ENCODE assay signal across 8 mouse cellular contexts in the genomic region with DNA sequence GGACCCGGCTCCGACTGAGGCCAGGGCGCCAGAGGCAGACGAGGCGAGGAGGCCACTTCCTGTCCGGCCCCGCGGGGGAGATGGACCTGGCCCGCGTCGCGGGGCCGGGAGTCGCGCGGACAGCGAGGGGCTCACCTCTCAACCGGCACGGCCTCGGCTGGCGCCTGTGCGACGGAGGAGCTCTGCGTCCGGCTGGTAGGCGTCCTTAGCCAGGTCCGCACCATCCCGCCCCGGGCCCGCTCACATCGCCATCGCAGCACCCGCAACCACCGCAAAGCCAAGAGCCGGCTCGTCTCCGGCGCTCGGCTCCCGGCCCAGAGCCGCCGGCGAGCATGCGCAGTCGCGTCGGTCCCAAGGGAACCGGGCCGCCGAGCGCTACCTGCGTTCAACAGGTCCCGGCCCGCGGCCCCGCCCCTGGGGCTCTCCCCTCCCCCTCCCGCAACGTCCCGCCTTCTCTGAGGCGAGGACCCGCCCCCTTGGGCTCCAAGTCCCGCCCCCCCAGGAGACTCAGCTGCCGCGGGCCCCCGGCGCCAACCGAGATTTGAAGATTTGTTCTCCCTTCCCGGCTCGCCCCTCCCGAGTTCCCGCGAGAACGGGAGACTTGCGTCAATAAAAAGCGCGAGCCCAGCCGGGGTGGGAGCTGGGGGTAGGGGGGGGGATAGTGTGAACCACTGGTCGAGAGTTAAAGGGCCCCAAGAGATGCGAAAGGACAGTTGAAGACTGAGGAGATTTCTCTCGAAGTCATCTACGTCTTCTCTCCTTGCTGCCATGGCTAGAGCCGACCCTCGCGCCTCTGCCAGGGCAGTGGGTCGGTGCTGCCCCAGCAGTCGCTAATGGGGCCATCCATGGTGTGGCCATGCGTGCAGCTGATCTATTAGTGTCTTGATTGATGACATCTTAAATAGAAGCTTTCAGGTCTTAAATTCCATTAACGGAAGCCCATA. TPM values are rescaled to one million over a fixed set of nuclear protein-coding genes. Genes with fewer than 3 reads are reported as not detected.
A peak's percentile ranks its signal among the peaks of the same experiment; 100 is the strongest.
DNase-seq lines count a peak whose midpoint lies in the region; ATAC-seq and TF ChIP-seq lines count a peak whose summit lies in the region.

Gene Fam135a, minus strand, starts transcription at position 416 of the 944 bp plus-strand sequence.

- no peaks in the 10 kb centered on the region for H3K9me3 ChIP-seq in hindbrain, embryonic 12.5 days (replicated peaks)
- H3K9me3 ChIP-seq in lung, postnatal 0 days (ENCODE audit: low read length) = no peaks in the 10 kb centered on the region

- peak within 1 kb of the TSS; percentile 90 for H3K4me3 ChIP-seq in hindbrain, embryonic 12.5 days
- H3K4me3 ChIP-seq in lung, postnatal 0 days (ENCODE audit: low read depth, low read length) = peak within 1 kb of the TSS; percentile 91

- TF ChIP-seq CTCF in lung, postnatal 0 days (IDR thresholded peaks at IDR 0.05) = no peak

- peak; percentile 93 for ATAC-seq in hindbrain, embryonic 12.5 days (ENCODE audit: low FRiP score)
- ATAC-seq in lung, postnatal 0 days = peak; percentile 95

- peak within 1 kb of the TSS; percentile 56 for H3K4me2 ChIP-seq in hindbrain, embryonic 12.5 days (replicated peaks)
- peak within 1 kb of the TSS; percentile 88 for H3K4me2 ChIP-seq in lung, postnatal 0 days (replicated peaks; ENCODE audit: low read depth, low read length)

- DNase-seq in NIH3T3 (ENCODE audit: low read depth) = peak; percentile 99
- DNase-seq in cerebellum, adult 9-11 months = peak; percentile 91
- DNase-seq in frontal cortex, postnatal 14 days (ENCODE audit: low spot score in 2 of 2) = peak; percentile 89 to 90
- peak; percentile 93 to 95 for DNase-seq in layer of hippocampus, postnatal 10 days (ENCODE audit: low spot score in 2 of 2)
- peak; percentile 98 for DNase-seq in lung, postnatal 0 days (ENCODE audit: low spot score)
- DNase-seq in ovary, postnatal 14 days (ENCODE audit: low spot score) = peak; percentile 92
- peak; percentile 48 to 65 for DNase-seq in thymus, postnatal 10 days (ENCODE audit: low spot score in 2 of 2)

- H3K9ac ChIP-seq in hindbrain, embryonic 12.5 days = peak within 1 kb of the TSS; percentile 93
- peak within 1 kb of the TSS; percentile 77 for H3K9ac ChIP-seq in lung, postnatal 0 days (replicated peaks; ENCODE audit: low read depth)

- no peaks in the 10 kb centered on the region for H3K36me3 ChIP-seq in hindbrain, embryonic 12.5 days
- H3K36me3 ChIP-seq in lung, postnatal 0 days (ENCODE audit: insufficient read depth, low read length) = no peaks in the 10 kb centered on the region

- TF ChIP-seq EP300 in lung, postnatal 0 days (IDR thresholded peaks at IDR 0.05) = no peak; the same call in 1 of the 2 replicates

- WGBS in hindbrain, embryonic 12.5 days = under 1% methylated on average over 81 of the region's 88 CpGs
- WGBS in lung, postnatal 0 days = under 1% methylated on average over 31 of the region's 88 CpGs

- H3K4me1 ChIP-seq in hindbrain, embryonic 12.5 days = peaks cover 4% of the 10 kb centered on the region
- no peaks in the 10 kb centered on the region for H3K4me1 ChIP-seq in lung, postnatal 0 days (ENCODE audit: insufficient read depth, low read depth, low read length)

- H3K27ac ChIP-seq in hindbrain, embryonic 12.5 days = peak within 1 kb of the TSS; percentile 86
- peak within 1 kb of the TSS; percentile 87 for H3K27ac ChIP-seq in lung, postnatal 0 days (ENCODE audit: low read length)

- no peaks in the 10 kb centered on the region for H3K27me3 ChIP-seq in hindbrain, embryonic 12.5 days
- H3K27me3 ChIP-seq in lung, postnatal 0 days (replicated peaks; ENCODE audit: insufficient read depth, low read length) = no peaks in the 10 kb centered on the region

RNA-seq across cellular contexts. Expression of gene Fam135a, which starts in this region (rescaled TPM):
- 46.1 and 47.6 TPM in 2 replicates for polyA plus RNA-seq in hindbrain, embryonic 12.5 days (2016; fragmentation: Nextera tagmentation; extraction: Ambion mirVana)
- 10 to 100 TPM; 30.9 to 35.6 TPM for total RNA-seq in layer of hippocampus, postnatal 10 days (2021)
- polyA plus RNA-seq in lung, postnatal 0 days (2015; fragmentation: Nextera tagmentation; extraction: Ambion mirVana) = 15.2 and 16.6 TPM in 2 replicates

Comparison
In these comparisons a context has a peak if more than half of its experiments do, and no peak if none do; other contexts are left out.
1. Peak in every context shown above with its lines: DNase-seq, ATAC-seq, H3K4me3 ChIP-seq and H3K27ac ChIP-seq.